Mouse (Mus musculus) cerebellum, adult 11-12 months (tissue): ENCODE data around the gene Hoxa9.

ENCODE experiments used
- DNase-seq: peaks from one replicate; pipeline ENCODE4 v3.0.0; 2022

Hoxa9 gene

DNA sequence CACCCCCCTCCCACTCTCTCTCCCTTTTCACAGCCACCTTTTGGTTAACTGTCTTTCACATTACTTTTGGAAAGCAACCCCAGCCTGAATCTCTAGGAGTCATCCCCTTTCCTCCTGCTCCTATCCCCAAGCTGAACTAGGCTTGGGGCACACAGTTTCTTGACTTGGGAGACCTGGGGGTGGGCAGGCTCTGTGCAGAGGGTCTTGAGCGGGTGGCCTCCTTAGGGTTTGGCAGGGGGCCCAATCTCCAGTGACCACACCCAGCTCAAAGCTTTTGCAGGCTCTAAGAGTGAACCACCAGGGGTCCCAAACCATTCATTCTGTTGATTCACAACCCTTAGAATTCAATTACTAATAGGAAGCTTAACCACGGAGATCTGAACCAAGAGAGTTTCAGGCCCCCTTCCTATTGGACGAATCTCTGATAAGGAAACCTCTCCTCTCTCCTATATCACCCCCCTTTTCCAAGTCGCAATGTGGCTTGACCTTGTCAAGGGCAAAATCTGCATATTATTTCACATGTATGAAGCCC is 12.0 kb upstream of the Hoxa9 start:
- DNase-seq: no peak

DNA sequence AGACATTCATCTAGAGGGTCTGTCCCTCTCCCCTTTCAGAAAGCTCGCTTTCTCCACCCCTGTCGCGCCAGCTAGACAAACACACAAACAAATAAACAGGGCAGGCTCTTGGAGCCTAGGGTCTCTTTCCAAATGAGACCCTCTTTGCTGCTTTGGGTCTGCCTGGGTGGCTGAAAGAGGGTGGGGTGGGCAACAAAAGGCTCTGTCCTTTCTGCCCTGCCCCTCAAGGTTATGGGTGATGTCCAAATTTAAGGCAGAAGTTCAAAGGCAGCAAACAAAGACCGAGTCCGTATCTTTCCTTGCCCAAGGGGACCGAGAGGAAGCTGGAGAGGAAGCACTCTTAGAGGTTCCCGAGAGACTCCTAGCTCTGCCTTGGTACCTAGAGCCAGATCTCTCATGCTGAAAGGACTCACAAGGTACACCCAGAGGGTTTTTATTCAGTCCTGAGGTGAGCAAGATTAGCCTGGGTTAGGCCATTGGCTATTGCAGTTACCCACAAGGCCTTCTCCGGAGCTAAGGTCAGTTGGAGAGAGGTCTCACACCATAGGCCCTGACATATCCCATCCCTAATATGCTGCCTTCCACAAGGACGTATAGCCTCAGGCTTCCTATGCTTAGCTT is 10.2 kb upstream of the Hoxa9 start:
- no peak for DNase-seq

- no peak for DNase-seq
Observed at GRCm38 (mm10) chr6:52240389-52241000, 9.6 kb upstream of the Hoxa9 start, which contains the start of gene Hoxa10. TSS of gene Hoxa10 (minus strand) at chr6:52240854.

DNA sequence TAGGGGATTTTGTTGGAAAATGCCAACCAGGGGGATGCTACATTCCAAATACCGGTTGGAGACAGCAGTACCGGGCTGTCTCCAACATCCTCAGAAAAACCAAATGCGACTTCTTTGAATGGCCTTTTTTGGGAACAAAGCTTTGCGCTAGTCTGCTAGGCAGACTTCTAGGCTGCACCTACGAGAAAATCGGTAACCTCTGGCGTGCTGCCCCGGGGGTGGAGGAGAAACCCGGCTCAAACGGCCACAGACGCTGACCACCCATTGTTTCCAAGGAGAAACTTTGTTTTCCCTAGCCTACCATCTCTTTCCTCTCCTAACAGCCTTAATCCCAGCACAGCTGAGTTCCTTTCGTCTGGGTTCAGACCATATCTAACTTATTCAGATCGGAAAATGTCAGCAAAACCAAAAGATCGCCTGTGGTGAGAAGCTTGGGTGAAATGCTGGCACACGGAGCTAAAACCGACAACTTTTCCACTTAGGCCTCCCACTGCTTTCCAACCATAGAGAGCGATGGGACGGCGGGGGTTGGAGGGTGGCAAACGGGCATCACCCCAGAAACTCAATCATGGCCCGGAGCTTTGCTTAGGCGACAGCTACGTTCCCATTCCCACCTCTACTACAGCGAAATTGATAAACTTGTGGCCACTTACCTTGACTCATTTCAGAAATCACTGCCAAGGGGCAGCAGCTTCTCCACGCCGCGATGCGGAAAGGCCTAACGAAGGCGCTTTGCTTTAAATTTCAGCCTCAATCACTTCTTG is 8.9 kb upstream of the Hoxa9 start:
- no peak for DNase-seq

GRCm38 (mm10) chr6:52238976-52239375 is 8.1 kb upstream of the Hoxa9 start:
- no peak for DNase-seq

- DNase-seq: no peak
Observed at GRCm38 (mm10) chr6:52238155-52238545, 7.3 kb upstream of the Hoxa9 start.

- no peak for DNase-seq
Observed at GRCm38 (mm10) chr6:52237346-52238154, 6.7 kb upstream of the Hoxa9 start.

GRCm38 (mm10) chr6:52236806-52237205 is 5.9 kb upstream of the Hoxa9 start:
- no peak for DNase-seq

GRCm38 (mm10) chr6:52235866-52236265 is 5.0 kb upstream of the Hoxa9 start:
- DNase-seq: no peak

DNA sequence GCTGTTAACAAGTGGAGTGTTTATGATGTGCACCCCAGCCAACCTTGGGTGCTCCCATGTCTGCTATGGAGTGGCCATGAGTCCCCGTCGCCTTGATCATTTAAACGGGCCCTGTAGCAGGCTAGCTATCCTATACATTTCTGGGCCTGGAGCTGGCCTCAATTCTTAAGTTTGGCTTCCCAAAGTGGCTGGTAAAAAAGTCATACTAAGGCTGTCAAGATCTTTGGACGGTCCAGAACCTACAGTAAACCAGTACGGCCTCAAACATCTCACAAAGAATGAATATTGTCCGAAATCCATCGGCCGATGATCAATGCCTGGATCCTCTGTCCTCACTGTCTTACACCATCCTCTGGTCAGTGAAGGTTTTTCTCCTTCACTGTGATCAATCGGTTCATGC is 4.4 kb upstream of the Hoxa9 start:
- no peak for DNase-seq

- no peak for DNase-seq
Observed at GRCm38 (mm10) chr6:52234428-52235140, 3.7 kb upstream of the Hoxa9 start.

GRCm38 (mm10) chr6:52233546-52234427 is 2.9 kb upstream of the Hoxa9 start:
- DNase-seq: no peak

DNA sequence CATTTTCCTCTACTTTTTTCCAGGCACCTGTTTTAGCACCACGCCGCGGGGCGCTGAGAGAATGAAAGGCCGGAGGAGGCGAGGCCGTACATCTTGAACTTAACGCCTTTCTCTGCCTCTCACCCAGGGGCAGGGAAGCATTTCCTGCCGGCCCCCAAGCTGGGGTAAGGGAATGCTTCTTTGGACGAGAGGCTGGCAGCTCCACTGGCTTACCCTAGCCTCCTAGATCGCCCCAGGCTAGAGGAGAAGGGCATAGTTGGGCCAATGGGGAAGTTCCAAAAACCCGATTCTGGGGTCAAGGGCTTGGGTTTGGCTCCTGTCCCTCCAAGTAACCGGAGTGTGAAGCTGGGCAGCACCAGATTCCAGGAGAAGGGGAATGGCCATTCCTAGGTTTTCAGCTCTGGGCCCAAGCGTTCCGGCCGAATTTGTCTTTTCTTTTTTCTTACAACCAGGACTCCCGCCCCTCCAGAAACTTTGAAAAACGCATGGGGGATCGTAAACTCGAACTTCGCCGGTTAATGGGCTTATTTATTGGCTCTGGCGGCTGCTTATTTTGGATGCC is 2.2 kb upstream of the Hoxa9 start:
- no peak for DNase-seq

DNA sequence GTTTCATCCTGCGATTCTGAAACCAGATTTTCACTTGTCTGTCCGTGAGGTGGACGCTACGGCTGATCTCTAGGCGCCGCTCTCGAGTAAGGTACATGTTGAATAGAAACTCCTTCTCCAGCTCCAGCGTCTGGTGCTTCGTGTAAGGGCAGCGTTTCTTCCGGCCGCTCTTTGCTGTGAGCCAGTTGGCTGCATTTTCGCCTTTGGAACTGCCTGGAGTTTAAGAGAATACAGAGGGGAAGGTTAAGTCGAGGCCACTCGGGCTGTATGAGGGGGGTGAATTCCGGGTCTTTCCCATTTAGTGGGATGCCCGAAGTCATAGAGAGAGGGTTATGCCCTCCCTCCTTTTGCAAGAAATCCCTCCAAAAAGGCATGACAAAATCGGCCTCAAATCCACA is 1.7 kb upstream of the Hoxa9 start:
- DNase-seq: no peak

GRCm38 (mm10) chr6:52231885-52232567 is 1.1 kb upstream of the Hoxa9 start:
- no peak for DNase-seq

DNA sequence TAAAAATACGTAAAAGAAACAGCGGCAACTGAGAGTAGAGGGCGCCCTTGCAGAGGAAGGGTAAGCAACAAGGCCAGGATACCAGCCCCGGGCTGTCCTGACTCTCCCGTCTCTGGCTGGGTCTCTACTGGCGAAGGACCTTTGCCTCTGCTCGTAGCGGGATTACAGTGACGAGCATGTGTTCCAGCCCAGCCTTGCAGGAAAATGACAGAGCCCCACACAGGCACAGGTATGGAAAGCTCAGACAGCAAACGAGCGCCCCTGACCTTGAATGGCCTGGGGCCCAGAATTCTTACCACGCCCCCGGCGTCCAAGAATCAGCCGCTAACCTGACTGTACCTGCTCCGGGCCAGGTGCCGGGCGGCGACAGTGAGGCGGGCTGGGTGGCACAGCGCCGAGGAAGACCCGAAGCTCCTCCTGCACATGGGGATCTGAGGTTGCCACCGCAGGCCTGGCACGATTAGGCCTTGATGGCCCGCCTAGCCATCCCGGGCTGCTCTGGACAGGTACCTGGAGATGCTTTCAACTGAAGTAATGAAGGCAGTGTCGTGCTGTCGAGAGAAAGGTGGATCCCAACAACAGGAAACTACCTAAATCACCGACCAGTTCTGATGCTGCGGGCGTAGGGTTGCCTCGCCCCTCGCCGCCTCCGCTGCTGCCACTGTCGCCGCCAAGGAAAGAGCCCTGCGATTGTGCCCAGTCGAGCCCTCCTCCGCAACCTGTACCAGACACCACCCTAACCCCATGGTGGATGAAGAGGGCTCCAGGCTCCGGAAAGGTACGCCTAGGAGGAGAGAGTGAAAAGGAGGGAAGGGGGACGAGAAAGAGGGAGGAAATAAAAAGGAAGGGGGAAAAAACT is 1.1 kb downstream of the Hoxa9 start:
- no peak for DNase-seq

GRCm38 (mm10) chr6:52228475-52229465 is 2.1 kb downstream of the Hoxa9 start:
- DNase-seq: no peak
